Mouse (Mus musculus) C2C12 (cell line): ENCODE data around the gene Ccnd3.

Source experiments
- CTCF ChIP-seq: IDR thresholded peaks from one replicate; pipeline ENCODE4 v1.5.1; 2011; ENCODE audit not compliant: control insufficient read depth, insufficient read depth, insufficient read length
- MAX ChIP-seq: IDR thresholded peaks from one replicate; pipeline ENCODE4 v1.6.1; 2011; ENCODE audit warnings: mild to moderate bottlenecking, control low read depth
- MYOD1 ChIP-seq: IDR thresholded peaks from one replicate; pipeline ENCODE4 v1.6.1; 2011; ENCODE audit warnings: low read depth; ENCODE audit not compliant: control insufficient read depth, insufficient read length
- MYOG ChIP-seq: IDR thresholded peaks from one replicate; pipeline ENCODE4 v1.6.1; 2011; ENCODE audit not compliant: control insufficient read depth, insufficient read length; ENCODE audit errors: extremely low read depth
- USF1 ChIP-seq: IDR thresholded peaks from one replicate; pipeline ENCODE4 v1.6.1; 2011; ENCODE audit warnings: low read depth, mild to moderate bottlenecking, control low read depth, moderate library complexity

DNA sequence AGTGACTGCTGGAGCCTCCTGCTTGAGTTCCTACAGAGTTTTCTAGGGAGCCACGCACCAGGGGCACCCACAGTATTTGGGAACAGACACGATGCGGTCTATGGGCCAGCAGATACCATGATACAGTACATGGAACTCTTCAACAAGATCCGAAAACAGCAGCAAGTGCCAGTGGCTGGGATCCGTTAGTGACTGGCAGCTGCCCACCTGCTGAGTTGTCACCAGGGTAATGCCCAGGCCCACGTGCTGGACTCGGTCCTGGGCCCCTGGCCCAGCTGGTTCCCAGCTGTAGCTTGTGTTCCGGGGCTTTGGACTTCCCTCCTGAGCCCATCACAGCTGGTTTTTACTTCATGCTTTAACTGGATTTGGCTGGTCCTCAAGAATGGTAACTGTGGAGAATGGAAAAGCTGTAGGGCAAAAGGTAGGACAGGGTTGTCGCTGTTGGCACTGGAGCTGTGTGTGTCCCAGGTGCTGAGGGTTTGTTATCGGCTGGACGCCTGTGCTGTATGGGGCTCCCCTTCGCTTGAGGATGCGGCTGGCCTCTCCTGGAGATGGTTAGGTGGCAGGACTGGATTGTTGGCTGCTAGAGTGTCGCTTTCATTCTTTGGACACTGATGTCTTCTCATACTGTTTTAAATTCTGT, 118.2 kb downstream of the Ccnd3 start:
- TF ChIP-seq CTCF (no peak), USF1 (no peak), MYOG (no peak), MAX (no peak), MYOD1 (no peak)
